Mouse (Mus musculus): ENCODE data around the gene Npsr1. TPM values are rescaled to one million over a fixed set of nuclear protein-coding genes. Genes with fewer than 3 reads are reported as not detected.

The Npsr1 gene
- total and polyA plus RNA-seq, 3 experiments: not detected

- no peak for TF ChIP-seq CTCF (IDR thresholded peaks at IDR 0.05)
- no peak for TF ChIP-seq EP300 (IDR thresholded peaks at IDR 0.05; ENCODE audit: insufficient read depth, low read depth, low read length)
- TF ChIP-seq POLR2A (IDR thresholded peaks at IDR 0.05; ENCODE audit: insufficient read depth, low read depth, low read length): no peak
- H3K4me1 ChIP-seq (ENCODE audit: control insufficient read depth, insufficient read depth, low read length): no peaks in the 10 kb centered on the region
- WGBS: 66% methylated on average over 2 of the region's 2 CpGs
- DNase-seq: no peak
- intact Hi-C loops (cut with DNase I): no loop called here
- H3K27me3 ChIP-seq (ENCODE audit: control insufficient read depth, insufficient read depth, low read length): no peaks in the 10 kb centered on the region
- no peak overlapping the region for H3K4me3 ChIP-seq
- H3K79me2 ChIP-seq (replicated peaks; ENCODE audit: control insufficient read depth, insufficient read depth, low read length): no peaks in the 10 kb centered on the region
- no peaks in the 10 kb centered on the region for H3K36me3 ChIP-seq (ENCODE audit: control insufficient read depth, insufficient read depth, low read length)
- H3K9ac ChIP-seq (ENCODE audit: low read depth, low read length): no peak overlapping the region
- H3K27ac ChIP-seq: no peak overlapping the region
Measured at GRCm38 (mm10) chr9:24349510-24349909, 251.7 kb downstream of the Npsr1 start.

- Histone ChIP-seq H3K36me3 (ENCODE audit: control insufficient read depth, insufficient read depth, low read length) (no peaks in the 10 kb centered on the region), H3K79me2 (replicated peaks; ENCODE audit: control insufficient read depth, insufficient read depth, low read length) (no peaks in the 10 kb centered on the region), H3K4me3 (no peak overlapping the region), H3K27ac (no peak overlapping the region), H3K9ac (ENCODE audit: low read depth, low read length) (no peak overlapping the region), H3K4me1 (ENCODE audit: control insufficient read depth, insufficient read depth, low read length) (no peaks in the 10 kb centered on the region), H3K27me3 (ENCODE audit: control insufficient read depth, insufficient read depth, low read length) (no peaks in the 10 kb centered on the region)
- TF ChIP-seq CTCF (IDR thresholded peaks at IDR 0.05) (no peak), EP300 (IDR thresholded peaks at IDR 0.05; ENCODE audit: insufficient read depth, low read depth, low read length) (no peak), POLR2A (IDR thresholded peaks at IDR 0.05; ENCODE audit: insufficient read depth, low read depth, low read length) (no peak)
- intact Hi-C loops (cut with DNase I): no loop called here
- DNase-seq: no peak
- 84% methylated on average over 3 of the region's 3 CpGs for WGBS
Measured at GRCm38 (mm10) chr9:24351402-24351801, 253.6 kb downstream of the Npsr1 start.

Data from heart, adult 2 months (tissue).